ENCODE assay signal across 21 mouse cellular contexts in genomic region chr7:73426752-73427386, GRCm38 (mm10). TPM values are rescaled to one million over a fixed set of nuclear protein-coding genes. Genes with fewer than 3 reads are reported as not detected.
DNase-seq lines count a peak whose midpoint lies in the region; ATAC-seq and TF ChIP-seq lines count a peak whose summit lies in the region.
"Had no signal": no experiment of that assay in that cellular context is flagged by ENCODE, and none has a peak within 500 bp of the region (broad histone marks: within the 10 kb centered on the region; RNA-seq: fewer than 3 reads in every experiment).

No protein-coding gene starts in this region.

- 70% methylated on average over 8 of the region's 8 CpGs for WGBS in liver, postnatal 0 days (ENCODE audit: insufficient replicate concordance)
- WGBS in liver, embryonic 12.5 days (ENCODE audit: insufficient replicate concordance): 75% methylated on average over 8 of the region's 8 CpGs
- WGBS in stomach, postnatal 0 days: 70% methylated on average over 8 of the region's 8 CpGs
- 79% methylated on average over 8 of the region's 8 CpGs for WGBS in kidney, adult 2 months

- TF ChIP-seq POLR2A in embryonic fibroblast, embryonic 13.5 days (IDR thresholded peaks at IDR 0.05; ENCODE audit: low read depth, low read length): no peak
- no peak for TF ChIP-seq POLR2A in kidney, adult 2 months (IDR thresholded peaks at IDR 0.05; ENCODE audit: low read depth, low read length)

- H3K9ac ChIP-seq in liver, postnatal 0 days (replicated peaks): no peak overlapping the region
- H3K9ac ChIP-seq in liver, embryonic 12.5 days: no peak overlapping the region
- no peak overlapping the region for H3K9ac ChIP-seq in stomach, postnatal 0 days (ENCODE audit: low read length)
- H3K9ac ChIP-seq: stomach, embryonic 15.5 days had no signal

- no peaks in the 10 kb centered on the region for H3K27me3 ChIP-seq in liver, postnatal 0 days (ENCODE audit: insufficient read depth, low read length)
- H3K27me3 ChIP-seq in liver, embryonic 12.5 days (replicated peaks): no peaks in the 10 kb centered on the region
- H3K27me3 ChIP-seq in stomach, postnatal 0 days (ENCODE audit: control insufficient read depth, insufficient read depth, low read length): no peaks in the 10 kb centered on the region
- no peaks in the 10 kb centered on the region for H3K27me3 ChIP-seq in kidney, adult 2 months (replicated peaks; ENCODE audit: control insufficient read depth, insufficient read depth, low read length)
- H3K27me3 ChIP-seq: stomach, embryonic 15.5 days had no signal

- 0 out of 2 replicates have a peak, but pooled peaks have one; percentile 9 for ATAC-seq in liver, postnatal 0 days
- ATAC-seq in liver, embryonic 12.5 days: no peak
- no peak for ATAC-seq in stomach, postnatal 0 days (ENCODE audit: low FRiP score, low TSS enrichment)
- ATAC-seq in cerebellum, adult (ENCODE audit: insufficient number of reproducible peaks, low FRiP score, low TSS enrichment): no peak
- ATAC-seq: forebrain, embryonic 14.5 days had no signal

- DNase-seq in gastrocnemius, adult 2 months: no peak
- no peak for DNase-seq in gastrocnemius, adult 8-10 months (ENCODE audit: low spot score in 2 of 2)
- no peak for DNase-seq in liver, postnatal 0 days
- no peak for DNase-seq in stomach, postnatal 0 days (ENCODE audit: low spot score)
- DNase-seq in kidney, adult 2 months: no peak
- DNase-seq: cerebellum, adult 9-11 months; gastrocnemius, postnatal 36 days; heart, postnatal 14 days; kidney, adult 9 months; lung, adult 2 months; right cerebral cortex, postnatal 25 days had no signal

- no peak overlapping the region for H3K4me3 ChIP-seq in gastrocnemius, adult 2 months
- no peak overlapping the region for H3K4me3 ChIP-seq in liver, postnatal 0 days (ENCODE audit: low read depth, low read length)
- no peak overlapping the region for H3K4me3 ChIP-seq in liver, embryonic 12.5 days
- no peak overlapping the region for H3K4me3 ChIP-seq in embryonic fibroblast, embryonic 13.5 days (ENCODE audit: insufficient read depth, low read length)
- no peak overlapping the region for H3K4me3 ChIP-seq in stomach, postnatal 0 days (ENCODE audit: low read depth, low read length)
- no peak overlapping the region for H3K4me3 ChIP-seq in kidney, adult 2 months (ENCODE audit: insufficient read depth, low read depth, low read length)
- H3K4me3 ChIP-seq: limb, embryonic 10.5 days; midbrain, embryonic 10.5 days; stomach, embryonic 15.5 days had no signal

- peaks cover 38% of the 10 kb centered on the region for H3K36me3 ChIP-seq in liver, postnatal 0 days (replicated peaks; ENCODE audit: insufficient read depth, low read length)
- H3K36me3 ChIP-seq in liver, embryonic 12.5 days: peaks cover 53% of the 10 kb centered on the region
- H3K36me3 ChIP-seq in stomach, postnatal 0 days (ENCODE audit: control insufficient read depth, insufficient read depth, low read length): peaks cover 17% of the 10 kb centered on the region
- H3K36me3 ChIP-seq in kidney, adult 2 months (ENCODE audit: control insufficient read depth, insufficient read depth, low read length): peaks cover 2% of the 10 kb centered on the region; the same call in 1 of the 2 replicates

- peak overlapping the region; percentile 46 for H3K27ac ChIP-seq in gastrocnemius, adult 2 months
- H3K27ac ChIP-seq in liver, postnatal 0 days (ENCODE audit: low read depth): no peak overlapping the region
- H3K27ac ChIP-seq in liver, embryonic 12.5 days: no peak overlapping the region
- H3K27ac ChIP-seq in embryonic fibroblast, embryonic 13.5 days (ENCODE audit: insufficient read depth, low read length): peak overlapping the region; percentile 27; the same call in 1 of the 2 replicates
- H3K27ac ChIP-seq in stomach, postnatal 0 days (replicated peaks): no peak overlapping the region
- H3K27ac ChIP-seq in kidney, adult 2 months (ENCODE audit: insufficient read depth, low read depth, low read length): no peak overlapping the region
- H3K27ac ChIP-seq: limb, embryonic 10.5 days; midbrain, embryonic 10.5 days; stomach, embryonic 15.5 days had no signal

- no peak for TF ChIP-seq CTCF in gastrocnemius, adult 2 months (IDR thresholded peaks at IDR 0.05)
- TF ChIP-seq CTCF in liver, postnatal 0 days (IDR thresholded peaks at IDR 0.05; ENCODE audit: low read depth): no peak
- TF ChIP-seq CTCF in embryonic fibroblast, embryonic 13.5 days (IDR thresholded peaks at IDR 0.05; ENCODE audit: borderline replicate concordance, insufficient read depth, low read length): no peak
- 0 out of 2 replicates have a peak, but pooled peaks have one; percentile 2 for TF ChIP-seq CTCF in stomach, postnatal 0 days (IDR thresholded peaks at IDR 0.05; ENCODE audit: low read depth)
- no peak for TF ChIP-seq CTCF in kidney, adult 2 months (conservative IDR thresholded peaks at IDR 0.05; ENCODE audit: insufficient read depth, insufficient read length, low read depth, low read length)

- H3K4me2 ChIP-seq in liver, postnatal 0 days (ENCODE audit: low read depth, low read length): no peak overlapping the region
- no peak overlapping the region for H3K4me2 ChIP-seq in liver, embryonic 12.5 days
- H3K4me2 ChIP-seq in stomach, postnatal 0 days (replicated peaks; ENCODE audit: low read depth): no peak overlapping the region
- H3K4me2 ChIP-seq: heart, embryonic 11.5 days; stomach, embryonic 15.5 days had no signal

- intact Hi-C loops in gastrocnemius, adult 2 months (cut with DNase I): no loop called here

- TF ChIP-seq EP300 in liver, postnatal 0 days (IDR thresholded peaks at IDR 0.05; ENCODE audit: low read depth): no peak
- no peak for TF ChIP-seq EP300 in stomach, postnatal 0 days (optimal IDR thresholded peaks at IDR 0.05)

- no peaks in the 10 kb centered on the region for H3K9me3 ChIP-seq in liver, postnatal 0 days (ENCODE audit: low read length)
- H3K9me3 ChIP-seq in liver, embryonic 12.5 days (replicated peaks): no peaks in the 10 kb centered on the region
- no peaks in the 10 kb centered on the region for H3K9me3 ChIP-seq in stomach, postnatal 0 days (ENCODE audit: control insufficient read depth, low read length)
- H3K9me3 ChIP-seq: limb, embryonic 10.5 days; midbrain, embryonic 10.5 days; stomach, embryonic 15.5 days had no signal

- H3K4me1 ChIP-seq in liver, postnatal 0 days (ENCODE audit: insufficient read depth): no peaks in the 10 kb centered on the region
- H3K4me1 ChIP-seq in liver, embryonic 12.5 days: peaks cover 10% of the 10 kb centered on the region; the same call in 1 of the 2 replicates
- peaks cover 14% of the 10 kb centered on the region; the same call in 1 of the 2 replicates for H3K4me1 ChIP-seq in embryonic fibroblast, embryonic 13.5 days (ENCODE audit: control insufficient read depth, insufficient read depth, low read length)
- H3K4me1 ChIP-seq in stomach, postnatal 0 days (replicated peaks; ENCODE audit: control insufficient read depth, insufficient read depth): no peaks in the 10 kb centered on the region
- no peaks in the 10 kb centered on the region for H3K4me1 ChIP-seq in kidney, adult 2 months (ENCODE audit: control insufficient read depth, insufficient read depth, low read length)
- H3K4me1 ChIP-seq: limb, embryonic 10.5 days had no signal

RNA-seq across cellular contexts. Expression of gene Rgma, which starts 51.6 kb away (rescaled TPM):
- total RNA-seq in gastrocnemius, adult 2 months (2021): 10 to 100 TPM; 46.1 to 52.4 TPM
- 10 to 100 TPM; 42.9 to 60.8 (median 51.4) TPM for total RNA-seq in gastrocnemius, adult 8-10 months (2022)
- 0.12 TPM in 2 replicates for polyA plus RNA-seq in liver, postnatal 0 days (2015; fragmentation: Nextera tagmentation; extraction: Ambion mirVana)
- polyA plus RNA-seq in liver, embryonic 12.5 days (2016; fragmentation: Nextera tagmentation; extraction: Ambion mirVana): 0.55 and 0.89 TPM in 2 replicates
- polyA plus RNA-seq in embryonic fibroblast, embryonic 13.5 days (2011; ENCODE audit: insufficient read length, low read depth, missing spikeins): 12.6 and 19.3 TPM in 2 replicates
- polyA plus RNA-seq in stomach, postnatal 0 days (2015; fragmentation: Nextera tagmentation; extraction: Ambion mirVana): 4.5 and 5.7 TPM in 2 replicates
- 7.2 and 8.7 TPM in 2 replicates for polyA plus RNA-seq in kidney, adult 2 months (2012; rRNA removed)
- total RNA-seq: MEL; monocyte, adult 5-6 weeks had no signal

Comparison
In these comparisons a context has a peak if more than half of its experiments do, and no peak if none do; other contexts are left out.
1. H3K27ac ChIP-seq: peak in gastrocnemius, adult 2 months (single experiment) and embryonic fibroblast, embryonic 13.5 days (single experiment); none in liver, postnatal 0 days (single experiment), liver, embryonic 12.5 days (single experiment), stomach, postnatal 0 days (single experiment) and kidney, adult 2 months (single experiment).